Mouse (Mus musculus): ENCODE results near the gene Sfmbt1. TPM values are rescaled to one million over a fixed set of nuclear protein-coding genes. Genes with fewer than 3 reads are reported as not detected.

Gene Sfmbt1
- total and polyA plus RNA-seq, 3 experiments, result 9.4 to 33.0 (median 13.7) TPM

DNA sequence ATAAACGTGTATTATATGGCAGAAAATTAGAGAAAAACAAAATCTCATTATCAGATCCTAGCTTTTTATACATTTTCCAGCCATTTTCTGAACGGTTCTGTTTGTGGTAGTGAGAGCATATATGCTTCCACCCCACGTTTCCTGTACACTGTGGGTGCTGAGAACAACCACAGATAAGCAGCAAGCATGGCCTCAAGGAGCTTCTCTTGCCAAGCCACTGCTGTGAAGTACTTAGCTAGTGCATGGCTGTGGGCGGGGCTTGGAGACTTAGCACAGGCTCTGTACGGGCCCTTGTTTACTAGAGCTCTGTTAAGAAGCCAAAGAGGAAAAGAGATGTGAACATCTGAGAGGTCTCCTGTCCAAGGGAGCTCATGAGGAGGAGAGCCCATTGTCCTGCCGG is 39.7 kb upstream of the Sfmbt1 start (continued):
- TF ChIP-seq SIN3A (IDR thresholded peaks at IDR 0.05; ENCODE audit: low read length), result peak; percentile 85
- TF ChIP-seq USF1 (IDR thresholded peaks at IDR 0.05; ENCODE audit: low read depth, low read length), result no peak
- no peak for TF ChIP-seq UBTF (IDR thresholded peaks at IDR 0.05; ENCODE audit: borderline replicate concordance, insufficient read depth, low read depth, low read length)
- no peak for TF ChIP-seq GABPA (IDR thresholded peaks at IDR 0.05; ENCODE audit: low read depth, low read length)
- no peak for TF ChIP-seq JUND (IDR thresholded peaks at IDR 0.05; ENCODE audit: low read depth, low read length)
- TF ChIP-seq BHLHE40 (IDR thresholded peaks at IDR 0.05; ENCODE audit: borderline replicate concordance, low read depth, low read length), result no peak
- no peak for TF ChIP-seq MAFK (IDR thresholded peaks at IDR 0.05; ENCODE audit: borderline replicate concordance, low read depth, low read length)
- TF ChIP-seq RAD21 (IDR thresholded peaks at IDR 0.05; ENCODE audit: low read depth, low read length), result no peak
- TF ChIP-seq CHD2 (IDR thresholded peaks at IDR 0.05; ENCODE audit: low read length), result no peak
- no peak for TF ChIP-seq MYB (IDR thresholded peaks at IDR 0.05; ENCODE audit: low read depth, low read length)
- peak; percentile 90 for TF ChIP-seq MXI1 (IDR thresholded peaks at IDR 0.05; ENCODE audit: low read depth, low read length)
- peak; percentile 85 for TF ChIP-seq MAX (IDR thresholded peaks at IDR 0.05; ENCODE audit: low read length)

DNA sequence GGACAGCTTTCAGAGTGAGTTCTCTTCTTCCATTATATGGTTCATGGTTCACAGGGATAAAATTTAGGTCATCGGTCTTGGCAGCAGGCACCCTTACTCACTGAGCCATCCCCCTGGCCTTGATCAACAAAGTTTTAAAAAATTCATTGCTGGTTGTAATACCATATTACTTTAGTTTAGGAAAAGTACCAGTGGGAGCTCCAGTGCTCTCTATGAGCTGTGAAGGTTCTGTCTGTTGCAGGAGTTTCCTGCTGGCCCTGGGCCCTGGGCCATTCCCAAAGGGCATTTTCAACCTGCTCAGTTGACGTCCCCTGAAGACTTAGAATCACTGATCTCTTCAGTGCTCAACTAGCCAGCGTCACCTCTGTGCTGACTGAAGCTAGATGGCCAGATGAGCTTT is 32.5 kb upstream of the Sfmbt1 start:
- Histone ChIP-seq H3K9me3 (replicated peaks; ENCODE audit: insufficient read depth, low read length) (no peaks in the 10 kb centered on the region), H3K27me3 (ENCODE audit: control insufficient read depth in 1 of 2, insufficient read depth in 2 of 2, low read length in 2 of 2) (no peaks in the 10 kb centered on the region), H3K36me3 (ENCODE audit: control insufficient read depth in 1 of 2, insufficient read depth in 2 of 2, low read length in 2 of 2) (no peaks in the 10 kb centered on the region), H3K4me3 (ENCODE audit: control insufficient read depth in 1 of 2, insufficient read depth in 1 of 2, low read depth in 2 of 2, low read length in 2 of 2) (no peak overlapping the region), H3K79me2 (ENCODE audit: control insufficient read depth, insufficient read depth, low read length, poor library complexity) (no peaks in the 10 kb centered on the region), H3K4me1 (ENCODE audit: control insufficient read depth in 1 of 2, insufficient read depth in 2 of 2, low read length in 2 of 2) (no peaks in the 10 kb centered on the region), H3K9ac (ENCODE audit: control insufficient read depth, low read depth, low read length, poor library complexity, severe bottlenecking) (no peak overlapping the region), H3K27ac (ENCODE audit: control insufficient read depth, low read depth, low read length) (no peak overlapping the region)
- no peak for TF ChIP-seq POLR2AphosphoS5 (IDR thresholded peaks at IDR 0.05; ENCODE audit: borderline replicate concordance, low read depth, low read length)
- TF ChIP-seq MYC (IDR thresholded peaks at IDR 0.05; ENCODE audit: low read depth, low read length), result no peak
- TF ChIP-seq GABPA (IDR thresholded peaks at IDR 0.05; ENCODE audit: low read depth, low read length), result no peak
- no peak for TF ChIP-seq MAX (IDR thresholded peaks at IDR 0.05; ENCODE audit: low read length)
- no peak for TF ChIP-seq USF1 (IDR thresholded peaks at IDR 0.05; ENCODE audit: low read depth, low read length)
- no peak for TF ChIP-seq TAL1 (IDR thresholded peaks at IDR 0.05; ENCODE audit: low read length)
- TF ChIP-seq USF2 (IDR thresholded peaks at IDR 0.05; ENCODE audit: borderline replicate concordance in 1 of 2, insufficient read depth in 1 of 2, low read depth in 1 of 2, low read length in 2 of 2), result no peak
- TF ChIP-seq MAFK (IDR thresholded peaks at IDR 0.05; ENCODE audit: borderline replicate concordance, low read depth, low read length), result no peak
- TF ChIP-seq BHLHE40 (IDR thresholded peaks at IDR 0.05; ENCODE audit: borderline replicate concordance, low read depth, low read length), result no peak
- TF ChIP-seq SMC3 (IDR thresholded peaks at IDR 0.05; ENCODE audit: low read depth, low read length), result no peak
- DNase-seq (ENCODE audit: low read depth, low spot score), result no peak

DNA sequence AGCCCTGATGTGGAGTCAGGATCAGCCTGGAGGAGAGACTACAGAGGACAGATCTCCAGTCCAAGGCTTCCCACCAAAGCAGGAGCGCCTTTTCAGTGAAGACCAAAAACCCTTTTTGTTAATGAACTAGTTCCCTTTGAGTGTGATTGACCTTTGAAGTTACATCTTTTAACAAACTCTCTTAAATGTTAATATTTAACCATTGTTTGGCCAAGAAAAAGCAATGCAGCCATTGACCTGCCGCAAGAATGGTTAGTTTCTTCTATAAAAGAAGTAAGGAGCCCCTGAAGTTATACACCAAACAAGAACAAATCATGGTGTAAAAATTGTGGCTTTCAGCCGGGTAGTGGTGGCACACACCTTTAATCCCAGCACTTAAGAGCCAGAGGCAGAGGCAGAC is 24.0 kb upstream of the Sfmbt1 start:
- no peak for TF ChIP-seq BHLHE40 (IDR thresholded peaks at IDR 0.05; ENCODE audit: borderline replicate concordance, low read depth, low read length)
- no peak for TF ChIP-seq POLR2A (IDR thresholded peaks at IDR 0.05; ENCODE audit: control insufficient read depth in 1 of 2, insufficient read depth in 1 of 2, low read depth in 1 of 2, low read length in 2 of 2, poor library complexity in 1 of 2)
- no peak for TF ChIP-seq ZKSCAN1 (IDR thresholded peaks at IDR 0.05; ENCODE audit: low read depth, low read length)
- TF ChIP-seq GABPA (IDR thresholded peaks at IDR 0.05; ENCODE audit: low read depth, low read length), result no peak
- TF ChIP-seq ETS1 (IDR thresholded peaks at IDR 0.05; ENCODE audit: low read depth, low read length), result no peak
- no peak for TF ChIP-seq RAD21 (IDR thresholded peaks at IDR 0.05; ENCODE audit: low read depth, low read length)
- no peak for TF ChIP-seq POLR2AphosphoS5 (IDR thresholded peaks at IDR 0.05; ENCODE audit: borderline replicate concordance, low read depth, low read length)
- TF ChIP-seq RCOR1 (IDR thresholded peaks at IDR 0.05; ENCODE audit: low read depth, low read length), result no peak
- no peak for TF ChIP-seq TAL1 (IDR thresholded peaks at IDR 0.05; ENCODE audit: low read length)
- TF ChIP-seq SMC3 (IDR thresholded peaks at IDR 0.05; ENCODE audit: low read depth, low read length), result no peak
- no peak for TF ChIP-seq GATA1 (IDR thresholded peaks at IDR 0.05; ENCODE audit: low read depth, low read length)
- no peak for TF ChIP-seq ZNF384 (IDR thresholded peaks at IDR 0.05; ENCODE audit: low read depth, low read length)
- TF ChIP-seq ELF1 (IDR thresholded peaks at IDR 0.05; ENCODE audit: low read depth, low read length), result no peak
- TF ChIP-seq MAX (IDR thresholded peaks at IDR 0.05; ENCODE audit: low read length), result no peak
- TF ChIP-seq ZC3H11A (IDR thresholded peaks at IDR 0.05; ENCODE audit: low read depth, low read length), result no peak
- Histone ChIP-seq H3K27ac (ENCODE audit: control insufficient read depth, low read depth, low read length) (no peak overlapping the region), H3K79me2 (ENCODE audit: control insufficient read depth, insufficient read depth, low read length, poor library complexity) (no peaks in the 10 kb centered on the region), H3K9me3 (replicated peaks; ENCODE audit: insufficient read depth, low read length) (no peaks in the 10 kb centered on the region), H3K4me3 (ENCODE audit: control insufficient read depth in 1 of 2, insufficient read depth in 1 of 2, low read depth in 2 of 2, low read length in 2 of 2) (no peak overlapping the region), H3K4me1 (ENCODE audit: control insufficient read depth in 1 of 2, insufficient read depth in 2 of 2, low read length in 2 of 2) (peaks cover 7 to 13% of the 10 kb centered on the region in 2 experiments), H3K27me3 (ENCODE audit: control insufficient read depth in 1 of 2, insufficient read depth in 2 of 2, low read length in 2 of 2) (no peaks in the 10 kb centered on the region), H3K36me3 (ENCODE audit: control insufficient read depth in 1 of 2, insufficient read depth in 2 of 2, low read length in 2 of 2) (peaks cover 0 to 8% of the 10 kb centered on the region in 2 experiments; a peak in 2 of 4 replicates), H3K9ac (ENCODE audit: control insufficient read depth, low read depth, low read length, poor library complexity, severe bottlenecking) (no peak overlapping the region)
- no peak for DNase-seq (ENCODE audit: low read depth, low spot score)

Data from MEL (cell line).